Mouse (Mus musculus) small intestine, adult 10 weeks (tissue): ENCODE data around the gene Frs3. TPM values are rescaled to one million over a fixed set of nuclear protein-coding genes. Genes with fewer than 3 reads are reported as not detected.

ENCODE experiments used
- polyA plus RNA-seq: library from polyadenylated mRNA; stranded (reverse); fragments of 350-450 nt; fragmentation: Illumina TruSeq; extraction: RNeasy Lipid Tissue Mini Kit (QIAGEN cat#74804); gene quantifications from one replicate; pipeline ENCODE4 v1.2.3, GENCODE M21; 2014; ENCODE audit warnings: low replicate concordance

Gene Frs3
- polyA plus RNA-seq = 0.67 TPM

DNA sequence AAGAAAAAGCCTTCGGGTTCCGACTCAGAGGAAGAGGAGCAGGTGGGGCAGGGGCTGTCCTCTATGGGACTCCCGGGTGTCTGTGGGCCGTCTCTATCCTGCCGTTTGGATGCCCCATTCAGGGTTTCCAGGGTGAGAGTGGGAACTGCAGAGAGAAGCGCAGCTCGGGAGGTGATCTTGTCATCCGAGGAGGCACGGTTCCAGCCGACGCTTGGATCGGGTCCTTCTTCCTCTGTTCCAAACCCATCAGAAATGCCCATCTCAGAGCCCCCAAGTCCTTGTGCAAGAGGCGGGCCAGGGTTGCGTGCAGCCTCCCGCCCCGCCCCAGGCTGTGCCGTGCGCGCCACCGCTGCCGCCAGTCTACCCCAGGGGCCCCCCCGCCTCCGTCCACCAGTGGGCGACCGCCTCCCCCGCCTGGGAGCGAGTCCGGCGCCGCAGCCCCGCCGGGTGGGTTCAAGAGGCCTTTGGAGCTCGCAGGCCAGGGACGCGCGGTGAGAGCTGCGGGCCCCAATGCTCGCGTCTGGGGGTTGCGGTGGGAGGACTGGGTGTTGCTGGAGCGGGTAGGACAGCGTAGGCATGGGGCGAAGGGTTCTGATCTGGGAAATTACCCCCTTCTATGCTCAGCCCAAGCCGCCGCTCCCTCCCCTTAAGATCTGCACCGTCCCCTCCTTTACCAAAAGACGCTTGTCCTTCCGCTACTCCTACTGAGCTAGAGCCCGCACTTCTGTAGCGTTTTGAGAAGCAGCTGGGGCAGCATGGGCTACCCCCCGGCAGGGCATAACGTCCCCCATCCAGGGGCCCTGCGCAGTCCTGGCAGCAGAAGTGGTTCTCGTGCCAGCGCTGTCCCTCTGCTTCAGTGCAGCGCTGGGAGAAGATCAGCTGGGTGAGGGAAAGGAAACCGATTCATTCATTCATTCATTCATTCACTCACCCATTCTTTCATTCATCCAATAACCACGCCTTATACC, at the start of gene Frs3:
TSS of gene Frs3 (plus strand) at position 423 of the 968 bp plus-strand sequence.

DNA sequence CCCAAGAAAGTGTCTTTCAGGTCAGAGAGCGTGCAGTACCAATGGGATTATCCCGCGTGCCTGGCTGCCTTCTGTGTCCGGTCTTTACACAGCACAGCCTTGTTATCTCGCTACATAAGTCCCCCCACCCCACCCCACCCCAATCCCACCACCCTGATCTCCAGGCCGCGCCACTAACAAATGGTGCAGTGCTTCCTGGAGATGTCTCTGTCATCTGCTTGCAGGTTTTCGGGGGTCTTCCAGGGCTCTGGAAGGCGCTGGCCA, 554 bp upstream of the Frs3 start, which contains the start of gene Tomm6:
TSS of gene Tomm6 (minus strand) at position 43 of the 264 bp plus-strand sequence.

DNA sequence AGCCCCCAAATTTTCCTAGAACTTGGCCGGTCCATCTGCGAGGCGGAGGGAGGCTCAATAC, 5.4 kb downstream of the Frs3 start, which contains the start of gene Gm21981:
TSS of gene Gm21981 (minus strand) at position 14 of the 61 bp plus-strand sequence.

DNA sequence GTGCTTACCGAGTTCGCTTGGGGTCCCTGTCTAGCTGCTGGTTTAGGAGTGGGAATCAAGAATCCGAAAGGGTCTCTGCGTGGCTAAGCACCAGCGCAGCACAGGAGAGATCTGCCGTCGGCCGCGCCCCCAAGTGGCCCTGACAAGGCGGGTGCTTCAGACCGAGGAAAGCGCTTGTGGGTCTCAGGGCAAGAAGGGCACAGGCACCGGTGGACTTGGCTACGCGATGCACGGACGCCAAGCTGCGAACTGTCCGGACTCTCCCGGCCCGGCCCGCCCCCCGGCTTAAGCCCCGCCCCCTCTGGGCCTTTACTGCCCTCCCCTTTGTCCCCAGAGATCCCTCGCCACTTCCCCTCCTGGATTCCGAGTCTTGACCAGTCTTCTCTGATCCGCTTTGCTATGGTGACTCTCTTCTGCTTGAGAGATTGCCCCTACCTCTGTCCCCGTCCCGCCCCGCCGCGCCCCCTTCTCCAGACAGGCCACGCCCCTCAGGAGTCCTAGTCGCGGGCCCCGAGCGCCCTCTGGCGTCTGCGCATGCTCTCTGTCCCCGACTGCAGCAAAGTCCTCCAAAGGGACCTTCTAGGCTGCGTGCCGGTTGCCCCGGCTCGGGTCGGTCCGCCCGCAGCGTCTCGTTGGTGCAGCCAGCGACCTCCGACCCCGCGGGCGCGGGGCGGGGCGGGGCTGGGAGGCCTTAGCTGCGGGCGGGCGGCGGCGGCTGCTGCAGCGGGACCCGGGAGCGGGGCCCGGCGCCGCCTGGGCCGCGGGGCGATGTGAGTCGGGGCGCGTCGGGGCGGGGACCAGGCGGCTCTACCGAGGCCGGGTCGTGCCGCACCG, 5.9 kb downstream of the Frs3 start, which contains the start of gene Prickle4:
TSS of gene Prickle4 (minus strand) at position 234 of the 834 bp plus-strand sequence.

DNA sequence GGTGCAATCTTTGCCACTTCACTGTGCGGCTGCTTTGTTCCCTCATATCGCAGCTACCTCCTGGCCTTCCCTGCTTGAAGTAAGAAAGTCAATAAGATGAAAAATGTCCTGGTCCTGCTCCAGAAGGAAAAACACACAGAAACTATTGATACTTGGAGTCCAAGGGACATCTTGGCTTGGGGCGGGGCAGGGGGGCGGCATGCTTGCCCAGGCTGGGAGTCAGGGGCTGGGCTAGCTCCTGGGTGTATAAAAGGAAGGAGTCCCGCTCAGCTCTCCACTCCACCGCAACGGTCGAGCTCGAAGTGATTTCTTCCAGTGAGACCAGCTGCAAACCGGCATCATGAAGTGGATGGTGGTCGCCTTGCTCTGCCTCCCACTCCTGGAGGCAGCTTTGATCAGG, 37.7 kb downstream of the Frs3 start, which contains the start of gene Pgc:
TSS of gene Pgc (plus strand) at position 277 of the 400 bp plus-strand sequence.

DNA sequence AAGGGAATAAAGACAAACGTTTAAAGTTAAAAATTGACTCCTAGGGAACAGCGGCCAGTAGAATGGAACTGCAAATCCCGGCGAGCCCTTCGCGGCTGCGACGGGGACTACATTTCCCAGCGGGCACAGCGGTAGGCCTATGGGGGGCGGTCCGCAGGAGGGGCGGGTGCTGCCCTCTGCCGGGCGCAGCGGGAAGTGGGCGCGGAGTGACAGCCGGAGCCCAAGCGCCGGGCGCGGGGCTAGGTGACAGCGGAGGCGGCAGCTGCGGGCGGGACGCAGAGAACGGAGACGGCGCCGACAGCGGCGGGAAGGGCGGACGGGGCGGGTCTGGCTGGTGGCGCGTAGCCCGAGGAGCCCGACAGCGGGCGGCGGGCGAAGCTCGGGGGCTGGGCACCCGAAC, 48.0 kb downstream of the Frs3 start, which contains the start of gene Tfeb:
TSS of gene Tfeb (plus strand) at position 175 of the 400 bp plus-strand sequence.

Other genes with a start within 250 kb of the Frs3 start
- 3.7 TPM for gene Taf8, start 186.7 kb upstream of the Frs3 start, polyA plus RNA-seq
- 1.9 TPM for gene Ccnd3, start 184.0 kb upstream of the Frs3 start, polyA plus RNA-seq
- gene Bysl, start 77.5 kb upstream of the Frs3 start, polyA plus RNA-seq = 0.45 TPM
- gene Med20, start 77.4 kb upstream of the Frs3 start, polyA plus RNA-seq = 11.1 TPM
- gene Gm20517, start 77.4 kb upstream of the Frs3 start, polyA plus RNA-seq = 0.37 TPM
- gene Usp49, start 58.3 kb upstream of the Frs3 start, polyA plus RNA-seq = 6.0 TPM
- gene Tomm6, start 644 bp upstream of the Frs3 start, polyA plus RNA-seq = 9.0 TPM
- gene Gm21981, start 5.4 kb downstream of the Frs3 start, polyA plus RNA-seq = not detected
- gene Prickle4, start 5.7 kb downstream of the Frs3 start, polyA plus RNA-seq = not detected
- not detected for gene Pgc, start 37.8 kb downstream of the Frs3 start, polyA plus RNA-seq
- not detected for gene Tfeb, start 48.0 kb downstream of the Frs3 start, polyA plus RNA-seq
- gene Mdfi, start 145.7 kb downstream of the Frs3 start, polyA plus RNA-seq = not detected
- gene Foxp4, start 235.6 kb downstream of the Frs3 start, polyA plus RNA-seq = 0.19 TPM